Mouse (Mus musculus): ENCODE results near the gene Itga9. TPM values are rescaled to one million over a fixed set of nuclear protein-coding genes. Genes with fewer than 3 reads are reported as not detected.
A peak's percentile ranks its signal among the peaks of the same experiment; 100 is the strongest.

Gene Itga9
- polyA plus RNA-seq, 1 experiment from 2014 or later, result 4.8 TPM

- DNase-seq, result peak; percentile 56
- H3K9me3 ChIP-seq (ENCODE audit: low read length), result no peaks in the 10 kb centered on the region
These were observed 264.6 kb downstream of the Itga9 start for GRCm38 (mm10) chr9:118871089-118871488.

GRCm38 (mm10) chr9:118873031-118873430 lies 266.5 kb downstream of the Itga9 start:
- H3K4me3 ChIP-seq (ENCODE audit: low read depth, low read length), result no peak overlapping the region
- no peak overlapping the region for H3K9ac ChIP-seq (replicated peaks)
- ATAC-seq (no peak), DNase-seq (no peak)
- no peak overlapping the region for H3K27ac ChIP-seq (ENCODE audit: low read depth)
- H3K4me2 ChIP-seq (ENCODE audit: low read depth, low read length), result no peak overlapping the region
- peaks cover 4% of the 10 kb centered on the region; the same call in 1 of the 2 replicates for H3K36me3 ChIP-seq (replicated peaks; ENCODE audit: insufficient read depth, low read length)
- H3K4me1 ChIP-seq (ENCODE audit: insufficient read depth), result no peaks in the 10 kb centered on the region
- 80% methylated on average over 12 of the region's 12 CpGs for WGBS (ENCODE audit: insufficient replicate concordance)
- H3K9me3 ChIP-seq (ENCODE audit: low read length), result no peaks in the 10 kb centered on the region
- no peaks in the 10 kb centered on the region for H3K27me3 ChIP-seq (ENCODE audit: insufficient read depth, low read length)
- TF ChIP-seq EP300 (IDR thresholded peaks at IDR 0.05; ENCODE audit: low read depth), result no peak
- TF ChIP-seq CTCF (IDR thresholded peaks at IDR 0.05; ENCODE audit: low read depth), result no peak

More at GRCm38 (mm10) chr9:118871089-118871488, 264.6 kb downstream of the Itga9 start:
- Histone ChIP-seq H3K36me3 (replicated peaks; ENCODE audit: insufficient read depth, low read length) (peaks cover 4% of the 10 kb centered on the region; the same call in 1 of the 2 replicates), H3K27ac (ENCODE audit: low read depth) (no peak overlapping the region), H3K9ac (replicated peaks) (no peak overlapping the region), H3K4me3 (ENCODE audit: low read depth, low read length) (no peak overlapping the region), H3K4me2 (ENCODE audit: low read depth, low read length) (no peak overlapping the region), H3K27me3 (ENCODE audit: insufficient read depth, low read length) (no peaks in the 10 kb centered on the region), H3K4me1 (ENCODE audit: insufficient read depth) (no peaks in the 10 kb centered on the region)
- no peak for TF ChIP-seq EP300 (IDR thresholded peaks at IDR 0.05; ENCODE audit: low read depth)
- peak; percentile 77 for TF ChIP-seq CTCF (IDR thresholded peaks at IDR 0.05; ENCODE audit: low read depth)
- ATAC-seq, result no peak
- 51% methylated on average over 4 of the region's 4 CpGs for WGBS (ENCODE audit: insufficient replicate concordance)

GRCm38 (mm10) chr9:118873596-118873995 lies 267.1 kb downstream of the Itga9 start:
- H3K27me3 ChIP-seq (ENCODE audit: insufficient read depth, low read length), result no peaks in the 10 kb centered on the region
- H3K9me3 ChIP-seq (ENCODE audit: low read length), result no peaks in the 10 kb centered on the region
- H3K27ac ChIP-seq (ENCODE audit: low read depth), result no peak overlapping the region
- WGBS (ENCODE audit: insufficient replicate concordance), result 76% methylated on average over 3 of the region's 3 CpGs
- no peak overlapping the region for H3K4me2 ChIP-seq (ENCODE audit: low read depth, low read length)
- no peak for ATAC-seq
- DNase-seq, result no peak
- no peak for TF ChIP-seq CTCF (IDR thresholded peaks at IDR 0.05; ENCODE audit: low read depth)
- no peak for TF ChIP-seq EP300 (IDR thresholded peaks at IDR 0.05; ENCODE audit: low read depth)
- H3K36me3 ChIP-seq (replicated peaks; ENCODE audit: insufficient read depth, low read length), result peaks cover 4% of the 10 kb centered on the region; the same call in 1 of the 2 replicates
- H3K9ac ChIP-seq (replicated peaks), result no peak overlapping the region
- no peak overlapping the region for H3K4me3 ChIP-seq (ENCODE audit: low read depth, low read length)
- H3K4me1 ChIP-seq (ENCODE audit: insufficient read depth), result no peaks in the 10 kb centered on the region

- no peak overlapping the region for H3K4me3 ChIP-seq (ENCODE audit: low read depth, low read length)
- H3K9me3 ChIP-seq (ENCODE audit: low read length), result no peaks in the 10 kb centered on the region
- no peaks in the 10 kb centered on the region for H3K4me1 ChIP-seq (ENCODE audit: insufficient read depth)
- H3K27ac ChIP-seq (ENCODE audit: low read depth), result no peak overlapping the region
- H3K27me3 ChIP-seq (ENCODE audit: insufficient read depth, low read length), result no peaks in the 10 kb centered on the region
- TF ChIP-seq EP300 (IDR thresholded peaks at IDR 0.05; ENCODE audit: low read depth) (no peak), CTCF (IDR thresholded peaks at IDR 0.05; ENCODE audit: low read depth) (no peak)
- no peak for DNase-seq
- no peak overlapping the region for H3K4me2 ChIP-seq (ENCODE audit: low read depth, low read length)
- ATAC-seq, result no peak
- peaks cover 4% of the 10 kb centered on the region; the same call in 1 of the 2 replicates for H3K36me3 ChIP-seq (replicated peaks; ENCODE audit: insufficient read depth, low read length)
- H3K9ac ChIP-seq (replicated peaks), result no peak overlapping the region
- 76% methylated on average over 4 of the region's 4 CpGs for WGBS (ENCODE audit: insufficient replicate concordance)
These were observed 269.2 kb downstream of the Itga9 start for GRCm38 (mm10) chr9:118875705-118876104.

GRCm38 (mm10) chr9:118876902-118877301 lies 270.4 kb downstream of the Itga9 start:
- no peak overlapping the region for H3K4me3 ChIP-seq (ENCODE audit: low read depth, low read length)
- H3K4me2 ChIP-seq (ENCODE audit: low read depth, low read length), result no peak overlapping the region
- no peak for ATAC-seq
- no peaks in the 10 kb centered on the region for H3K4me1 ChIP-seq (ENCODE audit: insufficient read depth)
- no peaks in the 10 kb centered on the region for H3K9me3 ChIP-seq (ENCODE audit: low read length)
- TF ChIP-seq EP300 (IDR thresholded peaks at IDR 0.05; ENCODE audit: low read depth) (no peak), CTCF (IDR thresholded peaks at IDR 0.05; ENCODE audit: low read depth) (no peak)
- no peak overlapping the region for H3K27ac ChIP-seq (ENCODE audit: low read depth)
- H3K36me3 ChIP-seq (replicated peaks; ENCODE audit: insufficient read depth, low read length), result peaks cover 4% of the 10 kb centered on the region; the same call in 1 of the 2 replicates
- WGBS (ENCODE audit: insufficient replicate concordance), result 50% methylated on average over 10 of the region's 10 CpGs
- H3K27me3 ChIP-seq (ENCODE audit: insufficient read depth, low read length), result no peaks in the 10 kb centered on the region
- no peak for DNase-seq
- no peak overlapping the region for H3K9ac ChIP-seq (replicated peaks)

- H3K27me3 ChIP-seq (ENCODE audit: insufficient read depth, low read length), result no peaks in the 10 kb centered on the region
- no peaks in the 10 kb centered on the region for H3K9me3 ChIP-seq (ENCODE audit: low read length)
- no peak overlapping the region for H3K9ac ChIP-seq (replicated peaks)
- no peak overlapping the region for H3K27ac ChIP-seq (ENCODE audit: low read depth)
- no peak overlapping the region for H3K4me3 ChIP-seq (ENCODE audit: low read depth, low read length)
- DNase-seq, result no peak
- 71% methylated on average over 7 of the region's 7 CpGs for WGBS (ENCODE audit: insufficient replicate concordance)
- no peaks in the 10 kb centered on the region for H3K36me3 ChIP-seq (replicated peaks; ENCODE audit: insufficient read depth, low read length)
- H3K4me1 ChIP-seq (ENCODE audit: insufficient read depth), result no peaks in the 10 kb centered on the region
- TF ChIP-seq CTCF (IDR thresholded peaks at IDR 0.05; ENCODE audit: low read depth) (no peak), EP300 (IDR thresholded peaks at IDR 0.05; ENCODE audit: low read depth) (no peak)
- no peak for ATAC-seq
- H3K4me2 ChIP-seq (ENCODE audit: low read depth, low read length), result no peak overlapping the region
These were observed 271.0 kb downstream of the Itga9 start for GRCm38 (mm10) chr9:118877365-118878008.

Measured in liver, postnatal 0 days (tissue).